Mouse (Mus musculus) urinary bladder, postnatal 14 days (tissue): ENCODE results near the gene Mrgbp.
A peak's percentile ranks its signal among the peaks of the same experiment; 100 is the strongest.

Experiments
- DNase-seq: peaks from one replicate; pipeline ENCODE4 v3.0.0; 2021; ENCODE audit warnings: low spot score

Gene Mrgbp

DNA sequence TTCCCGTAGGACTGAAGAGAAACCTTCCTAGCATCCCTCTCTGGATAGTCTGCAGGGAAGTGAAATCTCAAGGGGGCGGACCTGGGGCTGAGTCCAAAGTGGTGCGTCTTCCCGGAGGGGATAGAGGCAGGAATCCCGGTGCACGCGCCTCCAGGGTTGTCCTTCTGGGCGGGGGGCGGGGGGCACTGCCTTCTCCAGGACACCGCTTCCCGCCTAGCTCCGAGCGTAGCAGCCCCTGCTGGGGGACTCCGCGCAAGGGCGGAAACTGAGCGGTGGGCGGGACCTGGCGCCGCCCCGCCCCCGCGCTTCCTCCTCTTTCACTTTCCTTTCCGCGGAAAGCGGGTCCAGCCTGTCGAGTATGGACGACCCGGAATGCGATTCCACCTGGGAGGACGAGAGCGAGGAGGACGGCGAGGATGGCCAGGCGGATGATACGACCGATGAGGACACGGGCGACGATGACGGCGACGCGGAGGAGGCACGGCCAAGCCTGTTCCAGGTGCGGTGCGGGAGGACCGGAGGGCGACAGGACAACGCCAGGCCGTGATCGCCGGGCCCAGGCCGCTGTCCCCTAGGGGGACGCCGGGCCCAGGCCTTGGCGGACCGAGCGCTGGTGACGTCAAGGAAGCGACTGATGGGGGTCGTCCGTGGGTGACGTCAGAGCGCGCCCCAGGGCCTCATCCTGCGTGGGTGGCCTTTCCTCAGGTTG is 8.2 kb downstream of the Mrgbp start, which contains the start of gene Ogfr:
Gene Ogfr (plus strand): TSS at position 123 of the 709 bp plus-strand sequence.
- peak; percentile 79 for DNase-seq

DNA sequence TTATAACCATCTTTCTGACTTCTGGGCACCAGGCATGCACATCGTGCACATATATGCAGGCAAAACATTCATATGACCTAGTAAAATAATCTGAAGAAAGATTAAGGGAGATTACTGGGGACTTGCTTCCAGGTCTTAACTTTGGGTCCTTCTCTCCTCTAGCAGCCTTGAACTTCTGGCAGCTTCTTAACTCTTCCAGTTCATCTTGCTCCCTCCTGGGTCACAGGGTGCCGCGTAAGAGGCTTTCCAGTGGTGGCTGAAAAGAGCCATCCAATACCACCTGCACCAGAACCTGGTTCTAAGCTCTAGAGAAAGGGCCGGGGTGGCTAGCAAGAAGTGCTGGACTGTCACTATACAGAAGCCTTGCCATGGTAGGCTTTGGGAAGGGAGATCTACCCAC is 16.4 kb downstream of the Mrgbp start, which contains the start of gene Col9a3:
Gene Col9a3 (plus strand): TSS at position 301 of the 400 bp plus-strand sequence.
- no peak for DNase-seq

DNA sequence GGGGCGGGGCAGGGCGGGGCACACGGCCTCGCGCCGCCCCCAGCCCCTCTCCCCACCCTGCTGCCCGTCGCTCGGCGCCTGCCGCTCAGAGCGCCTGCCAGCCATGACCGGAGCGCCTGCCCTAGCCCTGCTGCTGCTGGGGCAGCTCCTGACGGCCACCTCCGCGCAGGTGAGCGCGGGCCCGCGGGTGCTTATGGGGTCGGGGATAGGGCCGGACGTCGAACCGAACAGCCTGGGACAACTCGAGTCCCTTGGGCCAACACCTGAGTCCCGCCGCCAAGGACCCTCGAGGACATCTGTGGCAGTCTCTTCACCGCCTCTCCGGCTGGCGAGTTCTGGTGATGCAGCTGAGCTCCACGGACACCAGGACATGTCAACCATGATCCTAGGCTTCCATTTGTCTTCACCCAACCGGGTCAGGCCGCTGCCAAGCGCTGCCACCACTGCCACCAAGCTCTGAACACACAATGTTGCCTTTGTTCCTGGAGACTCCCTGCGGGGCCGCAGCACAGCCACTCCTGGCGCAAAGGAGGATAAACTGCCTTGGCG is 17.1 kb downstream of the Mrgbp start:
- DNase-seq, result no peak

DNA sequence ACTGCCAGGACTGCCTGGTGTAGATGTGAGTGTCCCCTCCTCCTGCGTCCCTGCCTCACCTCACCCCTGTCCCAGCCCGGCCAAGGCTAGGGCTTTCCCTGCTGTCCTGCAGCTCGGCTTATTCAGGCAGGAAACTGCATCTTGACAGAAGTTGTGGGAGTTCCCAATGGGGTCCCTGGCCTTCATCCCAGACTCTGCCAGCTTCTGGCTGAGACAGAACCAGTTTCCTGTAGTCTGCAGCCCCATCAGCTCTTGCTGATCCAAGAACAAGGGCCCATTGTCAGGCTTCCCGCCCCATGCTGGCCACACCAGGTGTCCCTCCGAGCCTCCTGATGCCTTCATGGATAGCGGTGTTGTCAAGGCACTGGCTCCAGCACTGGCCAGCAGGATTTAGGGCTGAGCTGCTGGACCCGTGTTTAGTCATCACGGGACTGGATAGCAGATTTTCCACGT is 19.5 kb downstream of the Mrgbp start:
- no peak for DNase-seq

DNA sequence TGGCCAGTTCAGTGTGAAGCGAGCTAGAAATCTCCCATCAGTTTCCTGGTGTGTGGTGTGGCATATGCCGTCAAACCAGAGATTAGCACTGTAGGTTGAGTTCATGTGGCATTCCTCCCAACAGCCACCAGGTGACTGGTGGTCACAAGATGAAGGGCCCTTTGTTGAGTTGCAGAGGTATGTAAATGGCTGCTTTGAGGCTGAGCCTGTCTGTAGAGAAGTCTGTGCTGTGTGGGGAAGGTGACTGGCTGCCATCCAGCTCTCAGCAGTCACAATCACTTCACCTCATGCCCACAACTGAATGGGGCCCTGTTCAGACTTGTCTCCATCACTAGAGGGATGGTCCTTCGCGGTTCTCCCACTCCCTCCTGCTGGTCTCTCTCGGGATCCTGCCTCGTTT is 23.7 kb downstream of the Mrgbp start:
- DNase-seq, result no peak

DNA sequence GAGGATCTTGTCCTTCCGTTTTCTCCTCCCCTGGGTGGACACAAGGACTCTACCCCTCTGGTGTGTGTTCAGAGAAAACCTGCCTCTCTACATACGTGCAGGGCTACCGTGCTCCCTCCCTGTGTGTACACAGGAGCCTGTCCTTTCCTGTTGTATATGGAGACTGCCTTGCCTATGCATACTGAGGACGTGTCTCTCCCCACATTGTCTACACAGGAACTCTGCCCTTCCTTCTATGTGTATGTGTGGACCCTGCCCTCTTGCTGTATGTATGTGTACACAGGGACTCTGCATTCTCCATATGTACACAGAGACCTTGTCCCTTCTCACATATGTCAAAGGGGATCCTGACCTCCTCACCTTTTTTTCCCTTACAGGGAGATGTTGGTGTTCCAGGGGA is 29.2 kb downstream of the Mrgbp start:
- DNase-seq, result no peak

DNA sequence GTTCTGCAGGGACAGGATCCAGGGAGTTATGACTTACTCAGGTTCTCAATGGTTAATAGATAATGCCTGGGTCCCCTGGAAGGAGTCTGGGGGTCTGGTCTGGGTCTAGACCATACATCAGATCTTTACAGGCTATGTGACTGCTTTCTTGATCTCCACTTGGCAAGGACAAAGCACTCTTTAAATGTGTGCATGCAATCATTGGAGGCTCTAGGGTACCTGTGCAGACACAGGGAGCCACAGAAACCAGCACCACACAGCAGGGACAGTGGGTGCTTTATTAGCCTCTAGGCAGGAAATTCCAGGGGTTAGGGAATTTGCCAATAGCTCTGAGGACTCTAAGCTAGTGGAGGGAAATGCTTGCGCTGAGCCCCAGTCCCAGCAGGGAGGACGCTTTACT is 30.8 kb downstream of the Mrgbp start:
- no peak for DNase-seq
